Mouse (Mus musculus): ENCODE data around the gene Sf3a1.

Sf3a1 gene

GRCm38 (mm10) chr11:4134986-4135935 is 24.9 kb upstream of the Sf3a1 start, which contains the start of gene Rnf215:
Gene Rnf215, plus strand, starts transcription at chr11:4135202.
- peak; percentile 94 for DNase-seq (ENCODE audit: low read depth, low spot score)

GRCm38 (mm10) chr11:4138964-4139363 is 21.2 kb upstream of the Sf3a1 start:
- DNase-seq (ENCODE audit: low read depth, low spot score) = no peak

- DNase-seq (ENCODE audit: low read depth, low spot score) = no peak
Measured at GRCm38 (mm10) chr11:4141505-4141904, 18.6 kb upstream of the Sf3a1 start.

DNA sequence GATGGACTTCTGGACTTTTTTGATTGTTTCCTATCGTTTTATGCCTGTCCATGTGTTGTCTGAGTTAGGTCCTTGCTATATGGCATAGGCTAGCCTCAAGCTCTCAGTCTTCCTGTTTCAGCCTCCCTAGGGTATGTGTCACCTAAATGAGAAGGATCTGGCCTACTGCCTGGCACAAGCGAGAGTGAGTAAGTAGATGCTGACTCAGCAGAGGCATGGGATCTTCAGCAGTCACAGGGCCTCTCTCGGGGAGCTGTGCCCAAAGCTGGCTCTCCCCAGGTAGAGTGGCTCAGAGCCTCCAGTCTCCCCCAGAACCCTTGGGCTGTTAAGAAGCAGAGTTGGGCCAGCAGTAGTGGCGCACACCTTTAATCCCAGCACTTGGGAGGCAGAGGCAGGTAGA is 17.8 kb upstream of the Sf3a1 start:
- no peak for DNase-seq (ENCODE audit: low read depth, low spot score)

GRCm38 (mm10) chr11:4143281-4144062 is 16.7 kb upstream of the Sf3a1 start:
- DNase-seq (ENCODE audit: low read depth, low spot score) = no peak

- DNase-seq (ENCODE audit: low read depth, low spot score) = no peak
Measured at GRCm38 (mm10) chr11:4146381-4146780, 13.8 kb upstream of the Sf3a1 start.

- DNase-seq (ENCODE audit: low read depth, low spot score) = no peak
Measured at GRCm38 (mm10) chr11:4147098-4147497, 13.1 kb upstream of the Sf3a1 start.

- DNase-seq (ENCODE audit: low read depth, low spot score) = no peak
Measured at GRCm38 (mm10) chr11:4148120-4148519, 12.0 kb upstream of the Sf3a1 start.

DNA sequence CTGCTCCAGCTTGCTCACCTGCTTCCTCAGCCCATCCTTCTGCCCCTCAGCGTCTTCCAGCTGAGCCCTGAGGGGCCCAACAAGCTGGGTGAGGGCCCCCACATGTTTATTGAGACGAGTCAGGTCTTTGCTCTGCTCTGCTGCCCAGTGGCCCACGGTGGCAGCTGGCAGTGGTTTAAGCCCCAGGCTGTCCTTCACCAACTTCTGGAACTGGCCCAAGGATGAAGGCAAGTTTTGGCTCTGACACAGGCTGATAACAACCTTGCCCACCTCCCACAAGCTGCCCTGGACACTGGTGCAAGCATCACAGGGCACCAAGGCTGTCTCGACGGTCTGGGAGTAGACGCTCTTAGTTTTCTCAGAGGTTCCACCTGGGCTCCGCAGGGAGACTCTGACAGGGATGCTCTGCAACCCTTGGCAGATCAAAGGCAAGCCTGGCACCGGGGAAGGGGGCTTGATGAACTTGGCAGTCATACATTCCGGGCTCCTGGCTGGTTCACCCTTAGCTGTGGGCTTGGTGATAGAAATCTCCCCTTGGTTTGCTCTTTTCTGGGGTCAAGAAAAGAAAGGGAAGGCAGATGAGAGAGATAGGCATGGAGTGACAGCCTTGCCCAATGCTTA is 11.5 kb upstream of the Sf3a1 start:
- no peak for DNase-seq (ENCODE audit: low read depth, low spot score)

- no peak for DNase-seq (ENCODE audit: low read depth, low spot score)
Measured at GRCm38 (mm10) chr11:4149886-4150285, 10.3 kb upstream of the Sf3a1 start.

DNA sequence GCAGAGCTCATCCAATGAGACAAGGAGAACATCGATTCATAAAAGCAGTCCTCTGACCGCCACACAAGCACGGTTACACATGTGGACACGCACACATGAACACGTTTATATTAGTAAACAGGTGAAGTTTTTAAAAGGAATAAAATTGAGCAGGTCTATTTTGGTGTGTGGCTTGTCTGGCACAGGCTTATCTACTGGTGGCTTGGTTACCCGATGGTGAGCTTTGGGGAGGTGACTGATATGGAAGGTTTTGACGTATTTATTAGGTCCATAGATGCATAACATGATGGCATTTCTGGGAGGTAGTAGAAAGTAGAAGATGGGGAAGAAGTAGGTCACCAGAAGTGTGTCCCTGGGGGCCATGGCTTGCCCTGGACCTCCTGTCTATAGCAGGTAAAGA is 6.5 kb upstream of the Sf3a1 start:
- DNase-seq (ENCODE audit: low read depth, low spot score) = no peak

DNA sequence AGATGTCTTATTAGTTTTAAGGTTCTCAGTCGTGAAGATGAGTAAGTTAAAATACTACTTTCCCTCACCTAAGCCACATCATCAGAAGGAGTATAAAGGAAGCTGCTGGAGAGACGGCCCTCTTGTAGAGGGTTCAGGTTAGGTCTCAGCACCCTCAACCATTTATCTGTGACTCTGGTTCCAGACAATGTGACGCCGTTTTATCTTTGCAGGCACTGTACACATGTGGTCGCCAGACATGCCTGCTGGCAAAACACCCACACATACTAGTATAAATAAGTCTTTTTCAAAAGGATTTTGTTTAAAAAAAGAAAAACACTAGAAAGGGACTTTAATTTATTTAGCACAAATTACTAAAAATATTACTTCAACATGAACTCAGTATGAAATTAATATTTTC is 4.5 kb upstream of the Sf3a1 start:
- DNase-seq (ENCODE audit: low read depth, low spot score) = no peak

DNA sequence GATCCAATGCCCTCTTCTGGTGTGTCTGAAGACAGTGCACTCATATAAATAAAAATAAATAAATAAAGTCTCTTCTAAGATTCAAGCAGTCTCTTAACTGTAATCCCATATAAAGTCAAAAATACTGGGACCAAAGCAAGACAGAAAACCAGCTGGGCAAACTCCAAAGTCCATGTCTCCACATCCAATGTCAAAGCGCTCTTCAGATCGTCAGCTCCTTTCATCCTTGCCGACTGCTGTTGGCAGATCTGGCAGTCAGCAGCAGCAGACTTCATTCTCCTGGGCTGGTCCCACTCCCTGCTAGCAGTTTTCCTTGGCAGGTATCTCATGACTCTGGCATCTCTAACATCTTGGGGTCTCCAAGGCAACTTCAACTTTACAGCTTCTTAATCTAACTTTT is 1.5 kb upstream of the Sf3a1 start:
- no peak for DNase-seq (ENCODE audit: low read depth, low spot score)

- no peak for DNase-seq (ENCODE audit: low read depth, low spot score)
Measured at GRCm38 (mm10) chr11:4160758-4161480, 769 bp downstream of the Sf3a1 start.

DNA sequence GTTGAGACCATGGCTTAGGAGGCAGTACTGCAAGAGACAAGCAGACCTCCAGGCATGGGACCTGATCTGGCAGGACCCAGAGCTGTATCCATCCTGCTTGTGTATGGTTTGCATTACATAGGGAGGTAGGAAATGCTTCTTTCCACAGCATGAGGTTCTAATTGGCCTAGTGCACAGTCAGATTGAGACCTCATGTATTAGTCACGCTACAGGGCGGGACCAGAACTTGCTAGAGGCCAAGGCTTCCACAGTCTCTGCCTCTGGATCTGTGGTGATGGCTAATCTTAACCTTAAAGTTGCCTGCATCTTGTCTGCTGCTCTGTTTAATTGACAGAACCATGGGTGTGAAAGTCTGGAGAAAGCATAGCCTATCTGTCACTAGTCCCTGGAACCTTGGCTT is 4.6 kb downstream of the Sf3a1 start:
- no peak for DNase-seq (ENCODE audit: low read depth, low spot score)

GRCm38 (mm10) chr11:4166467-4167090 is 6.4 kb downstream of the Sf3a1 start:
- no peak for DNase-seq (ENCODE audit: low read depth, low spot score)

DNA sequence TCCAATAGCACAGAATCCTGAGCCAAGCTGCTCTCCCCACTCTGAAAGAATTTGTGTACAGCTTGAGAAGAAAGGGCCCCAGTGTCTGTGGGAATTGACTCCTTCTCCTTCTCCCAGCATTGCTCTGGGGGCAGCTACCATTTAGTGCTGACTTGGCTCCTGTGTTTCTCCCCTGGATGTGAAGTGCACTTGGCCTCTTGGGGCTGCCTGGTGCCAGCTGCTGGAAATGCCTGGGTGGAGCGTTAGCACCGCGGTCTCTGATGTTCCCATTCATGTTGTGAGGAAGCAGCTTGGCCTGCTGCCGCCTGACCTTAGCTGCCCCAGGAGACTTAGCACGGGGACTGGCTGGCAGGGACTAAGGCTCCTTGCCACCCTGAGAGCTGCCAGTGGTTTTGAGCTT is 14.4 kb downstream of the Sf3a1 start:
- no peak for DNase-seq (ENCODE audit: low read depth, low spot score)

DNA sequence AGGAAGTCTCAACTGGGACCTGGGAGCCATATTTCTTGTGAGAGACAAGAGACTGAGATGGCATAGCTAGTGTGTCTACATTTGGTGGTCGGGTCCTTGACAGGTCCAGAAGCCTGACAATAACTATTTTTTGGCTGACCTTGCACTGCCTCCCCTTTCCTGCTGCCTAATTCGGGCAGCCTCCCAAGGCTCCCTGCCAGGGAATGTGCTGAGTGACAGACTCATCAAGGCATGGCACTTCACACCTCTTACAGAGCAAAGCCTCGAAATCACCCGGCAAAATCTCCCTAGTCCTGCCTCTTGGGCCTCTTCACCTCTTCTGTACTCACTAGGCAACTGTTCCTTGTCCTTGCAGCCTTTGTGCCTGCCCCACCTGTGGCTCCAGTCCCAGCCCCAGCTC is 17.6 kb downstream of the Sf3a1 start:
- DNase-seq (ENCODE audit: low read depth, low spot score) = no peak

DNA sequence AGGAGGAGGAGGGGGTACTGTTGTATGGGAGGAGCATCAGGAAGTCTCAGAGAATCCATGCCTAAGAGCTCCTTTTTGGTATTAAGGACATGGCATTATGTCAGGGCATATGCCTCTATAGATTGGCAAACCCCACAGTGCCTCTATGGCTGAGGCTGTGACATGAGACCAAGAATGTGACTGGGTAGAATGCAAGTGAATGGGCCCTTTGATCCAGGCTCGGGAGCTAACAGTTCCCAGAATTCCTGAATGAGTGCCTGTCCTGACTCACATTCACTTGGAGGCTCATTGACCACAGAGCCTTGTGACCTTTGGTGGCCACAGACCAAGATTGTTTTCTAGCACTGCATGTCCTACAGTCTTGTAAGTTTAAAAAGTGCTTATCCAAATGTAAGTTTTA is 21.9 kb downstream of the Sf3a1 start:
- peak; percentile 17 for DNase-seq (ENCODE audit: low read depth, low spot score)

GRCm38 (mm10) chr11:4183511-4183910 is 23.4 kb downstream of the Sf3a1 start:
- no peak for DNase-seq (ENCODE audit: low read depth, low spot score)
